Mouse (Mus musculus) kidney, embryonic 16.5 days (tissue): Measurements from ENCODE around the gene Cyp26c1. TPM values are rescaled to one million over a fixed set of nuclear protein-coding genes. Genes with fewer than 3 reads are reported as not detected.

ENCODE experiments used
- ATAC-seq: fragments of 200-750 bp; cut with Nextera tagmentation; 2 replicates; pipeline ENCODE4 v1.8.0; 2017; ENCODE audit warnings: moderate TSS enrichment; ENCODE audit not compliant: low FRiP score, low TSS enrichment
- H3K27ac ChIP-seq: fragments of 300-500 bp; sonication (generic); 2 replicates; pipeline ENCODE4 v1.5.1; 2014; ENCODE audit warnings: low read length
- H3K27me3 ChIP-seq: fragments of 300-500 bp; sonication (generic); 2 replicates; pipeline ENCODE4 v1.6.1; 2014; ENCODE audit warnings: low read length, control low read depth, mixed read lengths; ENCODE audit not compliant: insufficient read depth
- H3K36me3 ChIP-seq: fragments of 300-500 bp; sonication (generic); 2 replicates; pipeline ENCODE4 v1.6.1; 2014; ENCODE audit warnings: low read length, control low read depth, mixed read lengths; ENCODE audit not compliant: insufficient read depth
- H3K4me1 ChIP-seq: fragments of 300-500 bp; sonication (generic); 2 replicates; pipeline ENCODE4 v1.6.1; 2014; ENCODE audit warnings: low read length, control low read depth, mixed read lengths; ENCODE audit not compliant: insufficient read depth
- H3K4me2 ChIP-seq: fragments of 300-500 bp; sonication (generic); replicated peaks from 2 replicates; pipeline ENCODE4 v1.6.1; 2014; ENCODE audit warnings: low read depth, low read length
- H3K4me3 ChIP-seq: fragments of 300-500 bp; sonication (generic); 2 replicates; pipeline ENCODE4 v1.5.1; 2014; ENCODE audit warnings: mild to moderate bottlenecking, low read length
- H3K9ac ChIP-seq: fragments of 300-500 bp; sonication (generic); replicated peaks from 2 replicates; pipeline ENCODE4 v1.6.1; 2014; ENCODE audit warnings: low read length
- H3K9me3 ChIP-seq: fragments of 300-500 bp; sonication (generic); 2 replicates; pipeline ENCODE4 v1.6.1; 2016; ENCODE audit warnings: low read length, control low read depth
- WGBS: fragments of 180-500 bp; shearing (Covaris S2); extraction: QIAGEN DNeasy Blood & Tissue Kit; methylation state at CpG from one replicate; pipeline ENCODE4 v1.1.7; 2014; 5-methylcytosine and 5-hydroxymethylcytosine counted together
- polyA plus RNA-seq: library from polyadenylated mRNA; unstranded; fragments of >200 nt; fragmentation: Nextera tagmentation; extraction: Ambion mirVana; gene quantifications from 2 replicates; pipeline ENCODE4 v1.2.1, GENCODE M21; 2015

Cyp26c1 gene
- polyA plus RNA-seq, 1 experiment from 2014 or later = 0.11 TPM

GRCm38 (mm10) chr19:37697651-37698272, 12.4 kb downstream of the Cyp26c1 start, which contains the start of gene Cyp26a1:
TSS of gene Cyp26a1 (plus strand) at chr19:37697798.
- peak; percentile 35; the same call in 1 of the 2 replicates for ATAC-seq
- no peak within 1 kb of the TSS for H3K27ac ChIP-seq
- peak within 1 kb of the TSS; percentile 44 for H3K4me3 ChIP-seq
- H3K9ac ChIP-seq = peak within 1 kb of the TSS; percentile 10; the same call in 1 of the 2 replicates
- H3K36me3 ChIP-seq = no peaks in the 10 kb centered on the region
- H3K4me2 ChIP-seq = peak within 1 kb of the TSS; percentile 65
- 0% methylated on average over 51 of the region's 51 CpGs for WGBS
- H3K27me3 ChIP-seq = peaks cover 98% of the 10 kb centered on the region
- no peaks in the 10 kb centered on the region for H3K9me3 ChIP-seq
- peaks cover 39% of the 10 kb centered on the region for H3K4me1 ChIP-seq

- under 1% methylated on average over 60 of the region's 63 CpGs for WGBS
- no peak for ATAC-seq
Measured at GRCm38 (mm10) chr19:37698273-37699160, 13.1 kb downstream of the Cyp26c1 start.

GRCm38 (mm10) chr19:37699711-37700110, 14.3 kb downstream of the Cyp26c1 start:
- H3K27ac ChIP-seq = no peak overlapping the region

More at GRCm38 (mm10) chr19:37698273-37699160, 13.1 kb downstream of the Cyp26c1 start:
- H3K9ac ChIP-seq = peak overlapping the region; percentile 10; the same call in 1 of the 2 replicates
- H3K27me3 ChIP-seq = peaks cover 98% of the 10 kb centered on the region
- peak overlapping the region; percentile 65 for H3K4me2 ChIP-seq
- no peak overlapping the region for H3K27ac ChIP-seq
- H3K4me3 ChIP-seq = peak overlapping the region; percentile 44
- H3K4me1 ChIP-seq = peaks cover 38% of the 10 kb centered on the region
- H3K9me3 ChIP-seq = no peaks in the 10 kb centered on the region
- H3K36me3 ChIP-seq = no peaks in the 10 kb centered on the region

GRCm38 (mm10) chr19:37702377-37703076, 17.1 kb downstream of the Cyp26c1 start:
- ATAC-seq = no peak
- Histone ChIP-seq H3K4me3 (no peak overlapping the region), H3K27me3 (peaks cover 58% of the 10 kb centered on the region), H3K9me3 (no peaks in the 10 kb centered on the region), H3K9ac (no peak overlapping the region), H3K36me3 (no peaks in the 10 kb centered on the region), H3K27ac (no peak overlapping the region), H3K4me1 (peaks cover 17% of the 10 kb centered on the region), H3K4me2 (no peak overlapping the region)
- WGBS = 56% methylated on average over 21 of the region's 21 CpGs

More at GRCm38 (mm10) chr19:37699711-37700110, 14.3 kb downstream of the Cyp26c1 start:
- Histone ChIP-seq H3K4me1 (peaks cover 38% of the 10 kb centered on the region), H3K27me3 (peaks cover 86% of the 10 kb centered on the region), H3K36me3 (no peaks in the 10 kb centered on the region), H3K9me3 (no peaks in the 10 kb centered on the region), H3K4me2 (no peak overlapping the region), H3K9ac (no peak overlapping the region), H3K4me3 (no peak overlapping the region)
- 12% methylated on average over 9 of the region's 9 CpGs for WGBS
- ATAC-seq = no peak

- H3K27me3 ChIP-seq = peaks cover 43% of the 10 kb centered on the region
- H3K9me3 ChIP-seq = no peaks in the 10 kb centered on the region
- no peak overlapping the region for H3K27ac ChIP-seq
- H3K4me1 ChIP-seq = peaks cover 2% of the 10 kb centered on the region
- H3K4me2 ChIP-seq = no peak overlapping the region
- no peak overlapping the region for H3K4me3 ChIP-seq
- 4% methylated on average over 3 of the region's 3 CpGs for WGBS
- ATAC-seq = peak; percentile 67; the same call in 1 of the 2 replicates
- H3K9ac ChIP-seq = no peak overlapping the region
- H3K36me3 ChIP-seq = no peaks in the 10 kb centered on the region
Measured at GRCm38 (mm10) chr19:37703902-37704509, 18.6 kb downstream of the Cyp26c1 start.

- Histone ChIP-seq H3K4me3 (no peak overlapping the region), H3K27ac (no peak overlapping the region), H3K4me2 (no peak overlapping the region), H3K27me3 (peaks cover 26% of the 10 kb centered on the region), H3K9me3 (no peaks in the 10 kb centered on the region), H3K9ac (no peak overlapping the region), H3K4me1 (no peaks in the 10 kb centered on the region), H3K36me3 (no peaks in the 10 kb centered on the region)
- no peak for ATAC-seq
- WGBS = 81% methylated on average over 5 of the region's 5 CpGs
Measured at GRCm38 (mm10) chr19:37705722-37706121, 20.3 kb downstream of the Cyp26c1 start.

- Histone ChIP-seq H3K4me1 (no peaks in the 10 kb centered on the region), H3K27ac (no peak overlapping the region), H3K9ac (no peak overlapping the region), H3K4me3 (no peak overlapping the region), H3K36me3 (no peaks in the 10 kb centered on the region), H3K27me3 (no peaks in the 10 kb centered on the region), H3K4me2 (no peak overlapping the region), H3K9me3 (no peaks in the 10 kb centered on the region)
- WGBS = 74% methylated on average over 10 of the region's 10 CpGs
- no peak for ATAC-seq
Measured at GRCm38 (mm10) chr19:37714681-37715080, 29.3 kb downstream of the Cyp26c1 start.

GRCm38 (mm10) chr19:37715980-37716379, 30.6 kb downstream of the Cyp26c1 start:
- no peak for ATAC-seq
- WGBS = 67% methylated on average over 1 of the region's 1 CpGs
- no peaks in the 10 kb centered on the region for H3K9me3 ChIP-seq
- H3K4me2 ChIP-seq = no peak overlapping the region
- no peak overlapping the region for H3K27ac ChIP-seq
- H3K4me3 ChIP-seq = no peak overlapping the region
- no peaks in the 10 kb centered on the region for H3K27me3 ChIP-seq
- no peaks in the 10 kb centered on the region for H3K36me3 ChIP-seq
- H3K9ac ChIP-seq = no peak overlapping the region
- H3K4me1 ChIP-seq = no peaks in the 10 kb centered on the region

- Histone ChIP-seq H3K27ac (no peak overlapping the region), H3K36me3 (no peaks in the 10 kb centered on the region)
Measured at GRCm38 (mm10) chr19:37716524-37717175, 31.3 kb downstream of the Cyp26c1 start.

More at GRCm38 (mm10) chr19:37716524-37717175, 31.3 kb downstream of the Cyp26c1 start:
- WGBS = 86% methylated on average over 12 of the region's 12 CpGs
- H3K4me2 ChIP-seq = no peak overlapping the region
- no peak overlapping the region for H3K9ac ChIP-seq
- H3K9me3 ChIP-seq = no peaks in the 10 kb centered on the region
- H3K4me3 ChIP-seq = no peak overlapping the region
- H3K4me1 ChIP-seq = no peaks in the 10 kb centered on the region
- no peaks in the 10 kb centered on the region for H3K27me3 ChIP-seq
- no peak for ATAC-seq
